Comparison of ENCODE assay signal across 8 mouse cellular contexts in genomic region chr12:108835208-108835839, GRCm38 (mm10). TPM values are rescaled to one million over a fixed set of nuclear protein-coding genes. Genes with fewer than 3 reads are reported as not detected.
A peak's percentile ranks its signal among the peaks of the same experiment; 100 is the strongest.
DNase-seq lines count a peak whose midpoint lies in the region; ATAC-seq and TF ChIP-seq lines count a peak whose summit lies in the region.

No protein-coding gene starts in this region.

- peak overlapping the region; percentile 92 for H3K4me3 ChIP-seq in gastrocnemius, adult 2 months
- peak overlapping the region; percentile 76 for H3K4me3 ChIP-seq in limb, embryonic 13.5 days
- peak overlapping the region; percentile 55 for H3K4me3 ChIP-seq in stomach, embryonic 14.5 days (ENCODE audit: low read depth, low read length)

- H3K27ac ChIP-seq in gastrocnemius, adult 2 months = peak overlapping the region; percentile 90
- no peak overlapping the region for H3K27ac ChIP-seq in limb, embryonic 13.5 days
- H3K27ac ChIP-seq in stomach, embryonic 14.5 days (ENCODE audit: low read length) = no peak overlapping the region

- intact Hi-C loops in gastrocnemius, adult 2 months (cut with DNase I) = loop anchor here (2.0 kb wide), 1 partner anchor 41 kb away; no protein-coding TSS in a partner anchor

- ATAC-seq in limb, embryonic 13.5 days (ENCODE audit: low FRiP score, low read depth) = no peak; the same call in 1 of the 2 replicates
- ATAC-seq in stomach, embryonic 14.5 days (ENCODE audit: insufficient number of reproducible peaks, insufficient read depth, low FRiP score, low read depth) = peak; percentile 1; the same call in 1 of the 2 replicates

- peaks cover 5% of the 10 kb centered on the region; the same call in 1 of the 2 replicates for H3K36me3 ChIP-seq in limb, embryonic 13.5 days
- peaks cover 3% of the 10 kb centered on the region; the same call in 1 of the 2 replicates for H3K36me3 ChIP-seq in stomach, embryonic 14.5 days (ENCODE audit: control insufficient read depth, insufficient read depth, low read length)

- peaks cover 52% of the 10 kb centered on the region for H3K4me1 ChIP-seq in limb, embryonic 13.5 days
- H3K4me1 ChIP-seq in stomach, embryonic 14.5 days (ENCODE audit: control insufficient read depth, insufficient read depth, low read length) = peaks cover 33% of the 10 kb centered on the region

- H3K9ac ChIP-seq in limb, embryonic 13.5 days = peak overlapping the region; percentile 91
- H3K9ac ChIP-seq in stomach, embryonic 14.5 days (replicated peaks; ENCODE audit: low read depth, low read length) = peak overlapping the region; percentile 48

- peak; percentile 89 for DNase-seq in gastrocnemius, adult 2 months
- DNase-seq in gastrocnemius, adult 18-20 months (ENCODE audit: low spot score) = no peak
- peak; percentile 24 for DNase-seq in urinary bladder, postnatal 14 days (ENCODE audit: low spot score)
- DNase-seq in urinary bladder, postnatal 36 days (ENCODE audit: low spot score in 2 of 2) = no peak
- DNase-seq in thymus, adult 18-20 months = no peak
- no peak for DNase-seq in cerebellum, adult 11-12 months

- H3K27me3 ChIP-seq in limb, embryonic 13.5 days = no peaks in the 10 kb centered on the region
- no peaks in the 10 kb centered on the region for H3K27me3 ChIP-seq in stomach, embryonic 14.5 days (ENCODE audit: control insufficient read depth, insufficient read depth, low read length)

- 2% methylated on average over 51 of the region's 51 CpGs for WGBS in limb, embryonic 13.5 days
- 2% methylated on average over 51 of the region's 51 CpGs for WGBS in stomach, embryonic 14.5 days

- no peak; the same call in 1 of the 2 replicates for TF ChIP-seq CTCF in gastrocnemius, adult 2 months (IDR thresholded peaks at IDR 0.05)

- H3K4me2 ChIP-seq in limb, embryonic 13.5 days (replicated peaks) = peak overlapping the region; percentile 96
- H3K4me2 ChIP-seq in stomach, embryonic 14.5 days (replicated peaks; ENCODE audit: low read depth, low read length) = peak overlapping the region; percentile 96

- no peaks in the 10 kb centered on the region for H3K9me3 ChIP-seq in limb, embryonic 13.5 days
- H3K9me3 ChIP-seq in stomach, embryonic 14.5 days (ENCODE audit: control insufficient read depth, low read depth, low read length) = no peaks in the 10 kb centered on the region

RNA-seq across cellular contexts. Expression of gene Slc25a29, which starts 0.4 kb away (rescaled TPM):
- 10 to 100 TPM; 11.9 to 12.1 TPM for total RNA-seq in gastrocnemius, adult 2 months (2021)
- 1 to 10 TPM; 9.3 to 9.4 TPM for total RNA-seq in gastrocnemius, adult 18-20 months (2021)
- polyA plus RNA-seq in limb, embryonic 13.5 days (2015; fragmentation: Nextera tagmentation; extraction: Ambion mirVana) = 14.8 and 16.2 TPM in 2 replicates
- 8.4 and 9.3 TPM in 2 replicates for polyA plus RNA-seq in stomach, embryonic 14.5 days (2014; fragmentation: Nextera tagmentation; extraction: Ambion mirVana)

RNA-seq across cellular contexts. Expression of gene Slc25a47, which starts 0.5 kb away (rescaled TPM):
- 1 to 10 TPM; 7.7 to 8.8 TPM for total RNA-seq in gastrocnemius, adult 2 months (2021)
- total RNA-seq in gastrocnemius, adult 18-20 months (2021) = 1 to 10 TPM; 4.8 to 6.1 TPM
- 13.6 and 15.9 TPM in 2 replicates for polyA plus RNA-seq in limb, embryonic 13.5 days (2015; fragmentation: Nextera tagmentation; extraction: Ambion mirVana)
- polyA plus RNA-seq in stomach, embryonic 14.5 days (2014; fragmentation: Nextera tagmentation; extraction: Ambion mirVana) = 11.0 and 11.5 TPM in 2 replicates

RNA-seq across cellular contexts. Expression of gene Yy1, which starts 42.6 kb away (rescaled TPM):
- total RNA-seq in gastrocnemius, adult 2 months (2021) = 10 to 100 TPM; 33.4 to 35.6 TPM
- 10 to 100 TPM; 30.3 to 39.0 TPM for total RNA-seq in gastrocnemius, adult 18-20 months (2021)
- polyA plus RNA-seq in limb, embryonic 13.5 days (2015; fragmentation: Nextera tagmentation; extraction: Ambion mirVana) = 17.4 and 17.6 TPM in 2 replicates
- polyA plus RNA-seq in stomach, embryonic 14.5 days (2014; fragmentation: Nextera tagmentation; extraction: Ambion mirVana) = 20.9 and 22.4 TPM in 2 replicates

RNA-seq across cellular contexts. Expression of gene Wdr25, which starts 58.1 kb away (rescaled TPM):
- total RNA-seq in gastrocnemius, adult 2 months (2021) = 1 to 10 TPM; 2.5 to 5.3 TPM
- total RNA-seq in gastrocnemius, adult 18-20 months (2021) = 1 to 10 TPM; 2.7 to 4.1 TPM
- 9.3 and 10.0 TPM in 2 replicates for polyA plus RNA-seq in limb, embryonic 13.5 days (2015; fragmentation: Nextera tagmentation; extraction: Ambion mirVana)
- polyA plus RNA-seq in stomach, embryonic 14.5 days (2014; fragmentation: Nextera tagmentation; extraction: Ambion mirVana) = 6.8 and 6.9 TPM in 2 replicates

RNA-seq across cellular contexts. Expression of gene Wars, which starts 58.6 kb away (rescaled TPM):
- 10 to 100 TPM; 28.4 to 29.1 TPM for total RNA-seq in gastrocnemius, adult 2 months (2021)
- total RNA-seq in gastrocnemius, adult 18-20 months (2021) = 10 to 100 TPM; 23.5 to 29.2 TPM
- polyA plus RNA-seq in limb, embryonic 13.5 days (2015; fragmentation: Nextera tagmentation; extraction: Ambion mirVana) = 78.8 and 81.2 TPM in 2 replicates
- polyA plus RNA-seq in stomach, embryonic 14.5 days (2014; fragmentation: Nextera tagmentation; extraction: Ambion mirVana) = 94.2 and 100 TPM in 2 replicates

Comparison
In these comparisons a context has a peak if more than half of its experiments do, and no peak if none do; other contexts are left out.
1. DNase-seq: peak in gastrocnemius, adult 2 months (single experiment) and urinary bladder, postnatal 14 days (single experiment); none in gastrocnemius, adult 18-20 months (single experiment), urinary bladder, postnatal 36 days (0 of 2), thymus, adult 18-20 months (0 of 2) and cerebellum, adult 11-12 months (single experiment).
2. Peak in every context shown above with its lines, with median percentiles within 50 percentile points of each other: H3K4me3 ChIP-seq.